Mouse (Mus musculus) bone marrow, adult 2 months (tissue): ENCODE measurements around the gene Grik1.

Experiments
- CTCF ChIP-seq: fragments of 200-500 bp; IDR thresholded peaks from 2 replicates; pipeline ENCODE4 v1.5.1; 2011; ENCODE audit warnings: low read length, control low read depth; ENCODE audit not compliant: control insufficient read depth, insufficient read depth
- POLR2A ChIP-seq: fragments of 200-500 bp; IDR thresholded peaks from 2 replicates; pipeline ENCODE4 v1.6.1; 2011; ENCODE audit warnings: low read depth, mild to moderate bottlenecking, control low read depth, low read length, borderline replicate concordance; ENCODE audit not compliant: control insufficient read depth

DNA sequence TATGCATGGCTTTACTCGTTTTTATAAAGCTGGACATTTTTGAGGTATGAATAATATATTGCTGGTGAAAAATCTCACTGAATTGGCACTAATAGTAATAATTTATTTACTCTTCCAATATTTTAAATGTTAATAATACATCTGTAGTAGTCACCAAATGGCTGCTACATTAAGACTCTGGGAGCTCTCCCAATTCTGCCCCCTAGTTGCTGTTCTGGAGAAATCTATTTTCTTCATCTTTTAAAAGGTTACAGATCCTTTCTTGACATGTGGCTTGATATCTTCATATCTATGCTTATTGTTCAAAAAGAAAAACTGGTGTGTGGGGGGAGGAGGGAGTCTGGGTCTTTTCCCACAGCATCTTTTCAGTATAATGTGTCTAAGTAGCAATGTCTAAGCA lies 151.2 kb downstream of the Grik1 start:
- TF ChIP-seq CTCF, result no peak
- TF ChIP-seq POLR2A, result no peak
